Mouse (Mus musculus) thymus, postnatal 0 days (tissue): ENCODE data around the gene Ttll6. TPM values are rescaled to one million over a fixed set of nuclear protein-coding genes. Genes with fewer than 3 reads are reported as not detected.

Experiments
- DNase-seq: peaks from one replicate; pipeline ENCODE4 v3.0.0-alpha.2; 2015; ENCODE audit warnings: low spot score
- polyA plus RNA-seq: library from polyadenylated mRNA; unstranded; fragments of >200 nt; fragmentation: Nextera tagmentation; extraction: Ambion mirVana; gene quantifications from 2 replicates; pipeline ENCODE4 v1.2.1, GENCODE M21; 2015

Gene Ttll6
- polyA plus RNA-seq, 1 experiment from 2014 or later: 0.12 TPM

DNA sequence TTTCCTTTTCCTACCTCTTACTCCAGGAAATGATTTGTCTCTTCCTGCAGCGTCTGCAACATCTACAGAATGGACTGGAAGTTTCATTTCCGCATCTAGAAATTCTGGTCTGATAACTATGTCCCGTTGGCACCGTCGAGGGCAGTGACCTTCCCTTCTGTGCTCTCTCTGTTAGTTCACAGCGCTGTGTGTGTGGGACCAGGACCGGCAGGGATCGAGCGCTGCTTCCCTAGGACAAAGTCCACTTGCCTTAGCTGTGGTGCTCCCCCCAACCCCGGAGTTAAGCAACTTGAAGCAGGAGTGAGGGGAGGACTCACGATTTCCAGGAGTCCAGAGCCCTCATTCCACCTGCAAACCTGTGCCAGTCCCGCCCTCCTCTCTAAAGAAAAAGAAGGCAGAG, 31.2 kb downstream of the Ttll6 start:
- no peak for DNase-seq

DNA sequence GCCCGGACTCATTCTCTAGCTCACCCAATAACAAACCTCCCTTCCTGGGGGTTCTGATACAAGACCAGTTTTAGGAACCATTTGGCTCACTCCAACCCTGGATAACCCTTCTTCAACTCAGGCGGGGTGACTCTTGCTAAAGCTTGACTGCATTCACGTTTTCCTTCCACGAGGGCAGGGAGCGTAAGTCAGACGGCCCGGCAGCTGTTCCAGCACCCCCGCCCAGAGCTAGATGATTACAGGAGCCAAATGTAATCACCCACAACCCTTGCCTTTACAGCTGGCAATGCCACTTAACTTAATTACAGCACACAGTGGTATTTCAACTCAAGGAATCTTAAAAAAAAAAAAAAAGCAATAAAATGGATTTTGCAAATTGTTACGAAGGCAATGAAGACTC, 34.5 kb downstream of the Ttll6 start:
- no peak for DNase-seq

DNA sequence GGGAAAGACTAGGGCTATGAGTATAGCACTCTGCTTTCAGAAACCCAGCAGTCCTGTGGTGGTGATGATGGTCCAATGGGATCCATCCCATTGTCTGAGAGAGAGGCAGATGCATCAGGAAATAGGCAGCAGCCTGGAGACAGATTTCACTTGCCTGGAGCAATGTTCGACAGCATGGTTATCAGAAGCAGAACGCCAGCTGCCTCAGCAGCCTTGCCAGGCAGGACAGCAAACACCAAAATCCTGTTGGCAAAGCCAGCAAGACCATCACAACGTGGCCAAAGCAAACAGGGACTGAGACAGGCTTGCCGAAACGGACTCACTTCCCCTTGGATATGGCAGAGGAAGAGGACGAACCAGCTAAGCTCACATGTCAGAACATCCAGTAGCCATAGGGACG, 35.4 kb downstream of the Ttll6 start:
- DNase-seq: no peak

DNA sequence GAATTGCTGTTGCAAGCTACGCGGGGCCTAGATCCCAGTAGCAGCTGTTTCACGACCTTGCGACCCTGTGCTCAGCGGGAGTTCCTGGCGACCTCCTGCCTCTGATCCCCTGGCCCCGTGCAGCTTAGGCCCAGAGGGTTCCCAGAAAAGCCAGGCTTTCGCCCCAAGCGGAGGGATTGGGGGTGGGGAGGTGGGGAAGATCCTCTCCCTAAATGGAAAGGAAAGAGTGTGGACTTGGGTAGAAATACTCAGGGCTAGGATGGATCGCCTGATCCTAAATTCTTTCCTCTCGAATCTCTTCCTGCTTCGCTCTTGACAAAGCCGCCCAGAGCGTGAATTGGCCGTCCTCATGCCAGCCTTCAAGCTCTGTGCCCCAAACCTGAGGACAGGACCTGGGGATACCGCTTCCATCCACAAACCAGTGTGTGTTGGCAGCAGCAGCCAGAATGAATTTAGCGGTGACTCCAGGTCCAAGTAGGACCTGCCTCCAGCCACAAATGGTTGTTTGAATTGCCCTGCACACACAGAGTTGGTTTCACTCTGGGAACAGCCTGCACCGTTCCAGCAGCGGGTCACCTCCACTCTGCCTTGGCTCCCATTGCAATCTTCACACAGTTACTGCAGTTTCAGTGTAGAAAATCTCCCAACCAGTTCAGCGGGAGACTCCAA, 37.3 kb downstream of the Ttll6 start:
- no peak for DNase-seq

DNA sequence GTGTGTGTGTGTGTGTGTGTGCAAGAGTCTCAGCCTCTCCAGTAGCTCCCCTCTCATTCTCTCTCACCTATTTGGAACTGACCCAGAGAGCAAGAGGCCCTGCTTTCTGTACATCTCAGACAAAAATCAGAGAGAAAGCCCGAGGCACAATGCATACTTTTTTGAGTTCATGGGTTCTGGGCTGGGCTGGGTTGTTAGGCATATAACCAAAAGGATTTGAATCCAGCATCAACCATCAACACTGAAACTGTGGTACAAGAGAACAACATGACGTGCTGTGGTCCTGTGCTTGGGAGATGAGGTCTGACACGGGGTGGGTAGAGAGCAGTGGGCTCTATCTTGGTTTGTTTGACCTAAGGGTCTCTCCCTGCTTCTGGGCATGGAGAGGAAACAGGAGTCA, 38.0 kb downstream of the Ttll6 start:
- no peak for DNase-seq

DNA sequence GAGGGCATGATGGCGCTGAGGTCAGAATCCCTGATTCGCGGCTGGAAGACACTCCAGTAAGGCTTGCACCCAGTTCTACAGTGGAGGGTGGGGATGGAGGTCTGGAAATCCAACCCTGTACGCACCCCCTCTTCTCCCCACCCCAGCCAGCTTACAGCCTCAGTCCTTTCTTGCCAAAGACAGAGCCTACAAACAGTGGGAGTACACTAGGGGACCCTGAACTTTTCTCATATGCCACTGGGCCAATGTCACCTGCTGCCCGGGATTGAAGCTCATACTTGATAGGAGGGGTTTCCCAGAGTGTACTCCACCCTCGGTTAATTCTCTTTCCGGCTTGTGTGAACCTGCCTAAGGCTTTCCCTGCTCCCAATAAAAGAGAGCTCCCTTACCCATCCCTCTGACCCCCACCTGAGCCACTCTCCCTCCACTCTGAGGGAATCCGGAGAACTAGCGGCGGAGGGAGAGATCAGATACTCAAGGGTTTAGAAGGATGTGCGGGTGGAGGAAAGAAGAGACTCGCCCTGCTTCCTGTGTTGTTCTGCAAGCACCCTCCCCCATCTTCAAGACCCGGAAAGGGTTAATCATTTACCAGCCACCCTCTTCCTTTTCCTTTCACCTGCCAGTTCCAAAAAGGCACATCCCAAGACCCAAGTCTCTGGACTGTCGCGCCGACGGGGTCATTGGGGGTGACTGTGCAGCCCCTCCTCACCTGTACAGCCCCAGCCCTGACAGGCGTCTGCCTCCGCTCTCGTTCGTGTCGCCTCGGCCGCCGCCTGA, 39.1 kb downstream of the Ttll6 start:
- no peak for DNase-seq

DNA sequence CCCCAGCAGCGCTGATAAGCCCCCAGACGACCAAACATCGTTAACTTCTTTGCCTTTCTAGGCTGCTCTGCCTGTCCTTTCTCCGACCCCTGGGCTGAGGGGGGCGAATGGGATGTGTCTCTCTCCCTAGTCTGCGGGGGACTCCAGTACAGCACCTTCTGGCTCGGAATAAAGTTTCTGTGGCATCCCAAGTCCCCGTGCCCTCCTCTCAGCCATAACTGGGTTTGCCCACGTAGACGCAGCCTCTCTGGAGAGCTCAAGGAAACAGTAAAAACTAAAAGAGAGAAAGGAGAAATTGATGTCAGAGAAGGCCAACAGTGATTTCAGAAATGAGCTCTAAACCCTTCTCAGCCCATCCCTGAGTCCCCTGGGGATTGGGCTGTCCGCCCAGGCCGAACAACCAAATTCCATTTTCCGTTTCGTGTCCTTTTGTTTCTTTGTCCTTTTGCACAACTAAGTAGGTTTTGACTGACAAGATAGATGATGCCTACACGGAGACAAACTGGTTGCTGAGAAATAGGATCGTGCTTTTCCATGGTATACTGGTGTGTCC, 39.8 kb downstream of the Ttll6 start:
- DNase-seq: no peak

DNA sequence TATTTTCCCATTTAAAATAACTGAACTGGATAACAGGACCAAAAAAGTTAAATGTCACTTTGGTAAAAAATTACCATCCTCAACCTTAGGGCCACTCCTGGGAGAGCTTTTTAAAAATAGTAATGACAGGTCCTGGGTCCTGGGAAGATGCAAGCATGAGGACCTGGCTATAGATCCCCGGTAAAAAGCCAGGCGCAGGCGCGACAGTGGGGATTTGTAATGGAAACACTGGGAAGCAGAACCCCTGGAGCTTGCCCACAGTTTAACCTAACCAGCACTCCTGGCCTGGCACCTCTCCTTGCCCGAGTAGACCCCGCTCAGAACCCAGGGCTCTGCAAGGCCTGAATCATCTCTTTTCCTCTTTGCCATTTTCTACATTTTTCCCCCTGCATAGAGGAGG, 41.3 kb downstream of the Ttll6 start:
- no peak for DNase-seq

DNA sequence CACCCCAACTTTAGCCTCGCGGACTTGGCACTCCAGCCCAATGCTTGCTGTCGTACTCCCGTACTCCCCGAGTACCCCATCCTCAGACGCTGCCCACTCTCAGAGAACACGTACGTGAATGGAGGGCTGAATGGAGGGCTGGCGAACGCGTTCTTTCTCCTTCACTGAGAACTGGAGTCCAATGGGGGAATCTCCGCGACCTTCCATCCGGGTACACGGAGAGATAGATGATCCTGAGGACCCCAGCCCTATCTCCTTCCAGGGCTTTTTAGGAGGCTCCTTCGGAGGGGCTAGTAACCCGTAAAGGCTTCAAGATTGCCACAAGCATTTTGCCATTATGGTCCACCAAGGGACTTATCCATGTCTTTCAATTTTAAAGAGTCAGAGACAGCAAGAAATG, 41.9 kb downstream of the Ttll6 start:
- no peak for DNase-seq

DNA sequence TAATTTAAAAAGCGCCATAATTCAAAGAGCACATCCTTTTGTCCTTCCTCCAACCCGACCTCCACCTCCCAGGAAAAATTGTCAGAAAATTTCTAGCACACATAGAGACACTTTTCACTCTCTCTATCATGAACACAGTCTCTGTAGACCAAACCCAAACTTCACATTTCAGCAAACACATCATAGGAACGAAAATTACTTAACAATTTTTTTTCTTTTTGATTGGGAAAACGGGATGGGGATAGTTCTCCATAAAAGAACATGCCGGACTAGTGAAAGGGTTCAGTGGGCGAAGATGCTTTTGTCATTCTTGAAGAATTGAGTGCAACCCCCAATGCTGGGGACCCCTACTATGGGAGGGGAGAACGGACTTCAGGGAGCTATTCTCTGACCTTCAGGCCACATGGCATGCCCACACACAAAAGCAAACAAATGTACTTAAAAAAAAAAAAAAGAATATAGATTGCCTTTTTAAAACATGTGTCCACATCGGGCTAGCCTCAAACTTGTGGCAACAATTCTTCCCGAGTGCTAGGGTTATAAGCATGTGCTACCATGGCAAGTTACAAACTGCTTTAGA, 42.5 kb downstream of the Ttll6 start:
- no peak for DNase-seq

DNA sequence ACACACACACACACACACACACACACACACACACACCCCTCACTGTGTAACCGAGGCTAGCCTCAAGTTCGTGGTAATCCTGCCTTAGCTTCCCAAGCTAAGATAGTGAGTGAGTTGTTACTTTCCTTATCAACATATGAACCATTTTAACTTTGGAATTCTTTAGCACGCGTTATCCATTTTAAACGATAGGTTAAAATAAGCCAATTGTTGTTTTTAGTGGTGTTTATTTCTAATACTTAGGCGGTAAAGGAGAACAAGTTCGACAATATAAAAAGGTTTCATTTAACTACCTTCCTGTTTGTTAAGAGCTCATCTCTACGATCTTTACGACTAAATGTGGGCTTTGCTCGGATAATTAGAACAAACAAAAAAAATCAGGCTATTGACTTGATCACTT, 43.3 kb downstream of the Ttll6 start:
- DNase-seq: no peak

DNA sequence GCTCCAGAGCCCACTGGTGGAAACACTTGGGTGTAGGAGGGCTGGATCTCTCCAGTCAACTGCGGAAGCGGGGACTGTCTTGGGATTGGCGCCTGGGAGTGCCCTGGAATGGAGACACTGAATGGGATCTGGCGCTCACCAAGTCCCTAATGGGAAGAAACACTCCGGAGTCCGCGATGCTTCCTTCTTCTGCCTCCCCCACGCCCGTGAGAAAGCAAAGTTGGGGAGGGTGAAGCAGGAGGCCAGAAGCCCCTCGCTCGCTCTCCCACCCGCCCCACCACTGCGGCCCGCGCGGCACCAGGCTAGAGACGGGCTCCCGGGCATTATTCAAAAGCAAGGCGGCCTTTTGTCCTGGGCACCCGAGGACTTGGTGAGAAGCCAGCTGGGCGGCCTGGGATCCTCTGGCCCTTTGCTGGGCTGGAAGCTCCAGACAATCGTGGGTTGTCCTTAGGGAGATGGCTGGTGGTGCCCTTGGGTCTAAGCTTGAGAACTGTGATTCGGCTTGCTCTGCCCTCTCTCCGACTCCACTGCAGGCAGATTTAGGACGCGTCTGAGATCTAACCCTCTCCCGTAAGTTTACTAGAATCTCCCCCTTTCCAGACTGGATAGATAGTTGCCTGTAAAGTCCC, 44.1 kb downstream of the Ttll6 start:
- no peak for DNase-seq

DNA sequence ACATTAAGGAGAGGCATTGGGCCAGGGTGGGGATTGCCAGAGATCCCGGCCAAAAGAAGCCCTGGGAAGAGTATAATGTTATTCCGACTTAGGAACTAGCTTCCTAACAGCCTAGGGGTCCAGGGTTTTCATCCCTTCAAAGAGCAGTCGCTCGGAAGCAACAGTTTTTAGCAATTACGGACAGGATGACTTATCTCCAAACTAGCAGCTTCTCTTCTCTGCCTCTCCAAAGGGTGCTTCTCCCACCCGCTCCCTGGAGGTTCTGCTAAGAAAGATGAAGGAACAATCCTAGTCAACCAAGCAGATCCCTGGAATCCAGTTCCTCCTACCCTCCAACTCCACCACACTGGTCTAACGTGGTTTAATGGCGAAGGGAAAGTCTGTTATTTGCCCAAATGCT, 44.8 kb downstream of the Ttll6 start:
- DNase-seq: no peak

DNA sequence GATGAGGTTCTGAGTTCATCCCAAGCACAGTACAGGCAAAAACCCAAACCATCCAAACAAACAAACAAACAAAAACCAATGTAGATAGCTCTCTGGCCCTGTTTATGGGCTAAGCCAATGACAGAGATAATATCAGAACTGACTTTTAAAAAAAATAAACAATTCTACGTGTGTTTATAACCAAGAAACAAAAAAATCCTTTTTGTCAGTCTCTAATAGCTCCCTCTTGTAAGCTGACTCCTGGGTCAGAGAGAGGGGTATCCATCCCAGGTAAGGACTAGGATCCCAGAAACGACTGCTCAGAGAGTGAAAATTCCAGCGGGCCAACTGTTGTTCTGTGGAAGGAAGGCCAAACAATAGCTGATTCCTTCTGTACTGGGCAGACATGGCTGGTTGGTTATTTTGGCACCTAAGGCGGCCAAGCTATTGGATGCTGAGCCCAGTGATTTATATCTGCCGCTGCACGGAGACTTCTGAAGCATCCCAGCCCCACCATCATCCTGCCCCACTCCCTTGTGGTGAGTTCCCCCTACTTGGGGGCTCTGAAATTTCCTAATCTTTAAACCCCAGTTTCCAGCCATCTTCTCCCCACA, 45.4 kb downstream of the Ttll6 start:
- no peak for DNase-seq

DNA sequence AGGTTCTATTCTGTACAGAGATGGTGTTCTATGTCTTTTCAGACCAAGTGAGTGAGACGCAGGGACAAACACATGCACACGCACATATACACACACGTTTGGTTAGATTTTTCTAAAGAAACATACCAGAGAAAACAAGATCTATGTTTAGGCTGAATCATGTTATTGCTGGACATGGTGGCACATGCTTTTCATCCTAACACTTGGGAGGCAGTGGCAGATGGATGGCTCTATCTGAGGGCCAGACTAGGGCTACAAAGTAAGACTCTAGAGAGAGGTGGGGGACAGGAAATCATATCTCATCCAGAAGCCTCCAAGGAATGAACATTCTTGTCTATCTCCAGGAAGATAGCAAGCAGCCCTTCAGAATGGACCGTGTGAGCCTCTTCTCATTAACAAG, 47.5 kb downstream of the Ttll6 start:
- no peak for DNase-seq

DNA sequence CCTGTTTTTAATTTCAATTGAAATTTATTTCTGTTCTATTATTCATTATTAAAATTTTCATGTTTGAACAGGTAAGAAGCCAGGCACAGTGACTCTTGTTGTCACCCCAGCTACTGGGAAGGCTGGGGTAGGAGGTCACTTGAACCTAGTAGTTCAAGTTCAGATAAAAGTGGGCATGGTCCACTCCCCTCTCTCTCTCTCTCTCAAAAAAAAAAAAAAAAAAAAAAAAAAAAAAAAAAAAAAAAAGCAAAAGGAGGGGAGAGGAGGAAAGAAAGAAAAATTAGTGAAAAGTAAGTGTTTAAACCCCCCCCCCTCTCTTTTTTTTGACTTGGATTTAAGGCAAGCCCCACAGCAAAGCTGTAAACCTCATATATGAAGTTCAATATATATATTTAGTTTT, 50.6 kb downstream of the Ttll6 start:
- no peak for DNase-seq

DNA sequence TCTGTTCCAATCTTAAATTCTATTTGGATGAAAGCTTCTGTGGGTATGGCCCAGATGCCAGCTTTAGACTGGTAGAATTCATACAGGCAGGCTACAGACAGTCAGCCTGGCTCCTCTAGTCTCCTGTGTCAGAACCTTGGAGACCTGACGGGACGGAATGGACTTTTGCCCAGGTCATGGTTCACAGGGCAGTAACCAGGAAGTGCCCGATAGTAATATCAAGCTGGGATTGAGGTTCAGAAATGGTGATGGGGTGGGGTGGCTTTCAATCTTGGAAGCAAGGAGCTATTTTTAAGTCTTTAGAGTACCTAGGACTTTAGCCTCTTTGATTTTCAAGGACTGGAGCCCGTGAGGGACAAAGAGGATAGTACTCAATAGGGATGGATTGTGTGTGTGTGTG, 53.7 kb downstream of the Ttll6 start:
- no peak for DNase-seq

DNA sequence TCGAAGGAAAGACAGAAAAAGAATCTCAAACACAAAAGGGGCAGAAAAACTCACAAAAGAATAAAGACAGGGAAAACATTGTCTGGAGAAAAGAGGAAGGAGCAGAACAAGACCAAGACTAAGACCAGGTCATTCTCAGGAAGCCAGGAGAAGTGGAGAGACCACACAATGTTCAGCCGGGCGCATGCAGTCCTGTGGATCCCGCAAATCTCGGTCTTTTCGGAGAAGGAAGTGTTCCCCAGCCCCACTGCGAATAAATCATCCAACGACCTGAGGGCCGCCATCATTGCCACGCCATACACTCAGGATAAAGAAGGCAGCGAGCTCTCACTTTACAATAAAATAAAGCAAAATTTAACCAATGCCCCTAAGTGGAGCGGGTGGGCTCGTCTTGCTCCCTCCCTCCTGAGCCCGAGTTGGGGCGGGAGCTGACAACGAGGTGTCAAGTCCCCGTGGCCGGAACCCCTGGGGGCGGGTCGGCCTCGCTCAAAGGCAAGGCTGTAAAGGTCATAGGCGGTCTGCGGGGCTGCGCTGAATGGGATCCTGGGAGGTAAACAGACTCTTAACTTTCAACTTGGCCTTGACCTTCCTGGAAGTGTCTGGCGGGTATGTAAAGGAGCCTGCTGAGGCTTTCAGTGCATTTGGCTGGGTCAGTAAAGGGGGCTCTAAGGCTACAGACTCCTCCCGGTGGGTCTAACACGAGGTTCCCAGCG, 56.4 kb downstream of the Ttll6 start:
- DNase-seq: no peak

DNA sequence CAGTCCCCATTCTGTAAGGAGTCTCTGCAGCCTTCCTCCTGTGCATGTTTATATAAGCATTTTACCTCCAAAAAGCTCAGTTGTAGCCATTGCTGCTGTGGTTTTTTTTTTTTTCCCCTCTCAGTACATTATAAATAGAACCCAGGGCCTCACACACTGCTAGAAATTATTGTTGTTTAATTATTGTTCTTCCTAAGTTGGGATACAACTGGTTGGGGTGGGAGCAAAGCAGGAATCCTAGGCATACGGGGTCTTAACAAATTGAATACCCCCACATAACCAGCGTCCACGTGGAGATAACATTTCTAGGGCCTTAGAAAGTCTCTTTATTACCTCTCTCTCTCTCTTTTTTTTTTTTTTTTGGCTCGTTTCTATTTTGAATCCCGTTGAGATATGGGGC, 57.5 kb downstream of the Ttll6 start:
- no peak for DNase-seq

DNA sequence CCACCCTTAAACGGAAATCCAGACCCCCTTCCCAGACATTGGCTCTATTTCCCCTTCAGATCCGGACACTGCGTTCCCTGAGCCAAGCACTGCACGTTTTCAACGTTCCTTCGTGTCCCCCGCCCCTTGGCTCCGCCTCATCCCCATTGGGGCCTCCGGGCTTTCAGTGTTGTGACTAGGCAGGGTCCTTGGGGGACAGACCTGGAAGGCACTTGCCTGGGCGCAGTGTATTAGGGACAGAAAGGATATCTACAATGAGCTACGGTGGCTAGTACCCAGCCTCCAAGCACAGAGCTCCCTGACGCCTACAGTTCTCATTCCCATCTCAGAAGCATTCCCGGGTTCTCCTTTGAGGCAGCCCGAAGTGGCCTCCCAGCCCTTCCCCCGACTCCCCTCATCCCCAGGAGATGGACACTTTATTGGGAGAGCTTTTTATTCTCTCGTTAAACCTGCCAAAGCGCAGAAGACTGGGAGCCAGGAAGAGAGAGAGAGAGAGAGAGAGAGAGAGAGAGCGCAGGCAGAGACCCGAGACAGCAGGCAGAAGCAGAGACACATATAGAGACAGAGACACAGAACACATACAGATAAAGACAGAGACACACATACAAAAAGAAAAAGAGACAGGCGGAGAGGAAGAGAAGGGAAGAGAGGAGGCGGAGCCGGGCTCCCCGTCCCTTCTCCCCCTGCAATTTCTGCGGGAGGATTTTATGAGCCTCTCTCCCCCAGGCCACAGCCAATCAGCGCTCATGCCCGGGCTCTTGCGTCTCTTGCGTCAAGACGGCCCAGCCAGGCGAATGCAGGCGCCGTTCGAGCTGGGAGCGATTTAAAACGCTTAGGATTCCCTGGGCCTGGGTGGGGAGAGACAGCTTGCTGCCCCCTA, 60.2 kb downstream of the Ttll6 start, which contains the start of gene Hoxb13:
TSS of gene Hoxb13 (plus strand) at position 796 of the 880 bp plus-strand sequence.
- DNase-seq: no peak
